Mouse (Mus musculus) heart, embryonic 10.5 days (tissue): ENCODE measurements around the gene Sox6. TPM values are rescaled to one million over a fixed set of nuclear protein-coding genes. Genes with fewer than 3 reads are reported as not detected.

ENCODE experiments used
- DNase-seq: peaks from one replicate; pipeline ENCODE4 v3.0.0-alpha.2; 2017; ENCODE audit warnings: low spot score
- H3K27ac ChIP-seq: fragments of 300-500 bp; sonication (generic); 2 replicates; pipeline ENCODE4 v1.5.1; 2016; ENCODE audit warnings: mild to moderate bottlenecking
- H3K27me3 ChIP-seq: fragments of 300-500 bp; sonication (generic); 2 replicates; pipeline ENCODE4 v1.6.1; 2016; ENCODE audit warnings: mild to moderate bottlenecking; ENCODE audit not compliant: poor library complexity, insufficient read depth, severe bottlenecking
- H3K36me3 ChIP-seq: fragments of 300-500 bp; sonication (generic); 2 replicates; pipeline ENCODE4 v1.6.1; 2016; ENCODE audit warnings: mild to moderate bottlenecking, moderate library complexity
- H3K4me1 ChIP-seq: fragments of 300-500 bp; sonication (generic); 2 replicates; pipeline ENCODE4 v1.6.1; 2016; ENCODE audit warnings: mild to moderate bottlenecking
- H3K4me3 ChIP-seq: fragments of 300-500 bp; sonication (generic); 2 replicates; pipeline ENCODE4 v1.5.1; 2016; ENCODE audit warnings: mild to moderate bottlenecking, moderate library complexity
- H3K9me3 ChIP-seq: fragments of 300-500 bp; sonication (generic); 2 replicates; pipeline ENCODE4 v1.6.1; 2016; ENCODE audit warnings: mild to moderate bottlenecking, moderate library complexity
- WGBS: fragments of 180-500 bp; shearing (Covaris S2); methylation state at CpG from one replicate; pipeline ENCODE4 v1.1.7; 2016; 5-methylcytosine and 5-hydroxymethylcytosine counted together
- polyA plus RNA-seq: library from polyadenylated mRNA; unstranded; fragments of >200 nt; fragmentation: Nextera tagmentation; extraction: Ambion mirVana; gene quantifications from 2 replicates; pipeline ENCODE4 v1.2.1, GENCODE M21; 2016

Sox6 gene
- polyA plus RNA-seq, 1 experiment from 2014 or later: 30.9 TPM

DNA sequence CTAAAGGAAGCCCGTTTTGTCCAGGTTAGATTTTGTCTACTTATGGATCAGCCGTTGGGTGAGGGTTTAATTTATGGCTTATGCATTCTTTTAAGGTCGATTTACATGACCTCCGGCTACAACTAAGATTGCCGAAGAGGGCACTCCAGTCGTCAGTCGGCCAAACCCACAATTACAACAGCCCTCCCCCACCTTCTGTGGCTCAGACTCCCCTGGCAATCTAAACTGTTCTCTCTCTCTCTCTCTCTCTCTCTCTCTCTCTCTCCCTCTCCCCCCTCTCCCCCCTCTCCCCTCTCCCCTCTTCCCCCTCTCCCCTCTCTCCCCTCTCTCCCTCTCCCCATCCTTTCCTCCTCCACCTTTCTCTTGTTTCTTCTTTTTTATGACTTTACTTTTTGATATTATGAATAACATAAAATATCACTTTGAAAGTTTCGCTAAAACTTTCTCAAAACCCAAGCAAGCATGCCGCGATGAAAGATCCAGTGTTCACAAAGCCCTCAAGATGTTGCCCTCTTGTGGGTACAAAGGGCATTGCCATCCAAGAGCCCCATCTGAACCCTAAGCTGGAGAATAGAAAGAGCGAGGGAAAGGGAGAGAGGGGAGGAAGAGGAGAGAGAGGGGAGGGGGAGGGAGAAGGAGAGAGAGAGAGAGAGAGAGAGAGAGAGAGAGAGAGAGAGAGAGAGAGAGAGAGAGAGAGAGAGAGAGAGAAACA lies 5.8 kb downstream of the Sox6 start:
- Histone ChIP-seq H3K4me3 (peak overlapping the region; percentile 65), H3K27me3 (peaks cover 36% of the 10 kb centered on the region), H3K36me3 (no peaks in the 10 kb centered on the region), H3K27ac (peak overlapping the region; percentile 92), H3K4me1 (peaks cover 27% of the 10 kb centered on the region), H3K9me3 (no peaks in the 10 kb centered on the region)
- peak; percentile 86 for DNase-seq
- 3% methylated on average over 11 of the region's 11 CpGs for WGBS

DNA sequence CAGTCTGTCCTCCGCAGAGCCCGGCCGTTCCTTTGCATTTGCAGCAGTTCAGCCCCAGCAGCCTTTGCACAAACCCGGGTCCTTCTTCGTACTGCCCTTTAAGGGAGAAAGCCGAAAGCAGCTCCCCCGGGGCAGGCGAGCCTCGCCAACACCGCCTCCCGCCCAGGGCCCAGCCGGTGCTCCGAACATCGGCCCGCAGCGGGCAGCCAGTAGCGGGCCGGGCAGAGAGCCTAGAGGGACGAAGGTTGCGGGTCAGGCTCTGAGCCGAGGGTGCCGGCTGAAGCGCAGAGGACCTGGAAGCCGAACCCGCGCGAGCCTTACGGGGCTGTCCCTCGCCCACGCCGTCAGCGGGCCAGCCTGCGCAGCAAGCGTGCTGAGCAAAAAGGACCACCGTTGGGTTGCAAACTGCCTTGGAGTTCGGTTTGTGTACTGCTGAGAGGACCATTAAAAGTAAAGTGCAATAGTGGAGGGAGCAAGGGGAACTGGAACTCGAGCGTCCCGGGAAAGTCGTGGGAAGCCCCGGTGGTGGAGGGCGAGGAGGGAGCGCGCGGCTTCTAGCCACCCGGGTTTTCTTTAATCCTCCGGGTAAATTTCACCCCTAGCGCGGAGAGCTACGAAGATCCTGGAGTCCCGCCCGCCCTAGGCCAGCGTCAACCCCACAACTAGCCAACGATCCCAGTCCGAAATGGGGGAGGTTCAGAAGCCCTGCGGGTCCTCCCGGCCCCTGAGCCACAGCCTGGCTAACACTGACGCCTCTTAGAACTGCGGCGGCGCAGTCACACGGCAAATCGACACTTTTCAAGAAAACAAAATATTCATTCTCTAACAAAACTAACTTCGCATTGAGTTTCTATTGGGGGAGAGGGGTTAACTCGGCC lies 6.6 kb downstream of the Sox6 start:
- WGBS: under 1% methylated on average over 65 of the region's 65 CpGs
- peaks cover 27% of the 10 kb centered on the region for H3K4me1 ChIP-seq

DNA sequence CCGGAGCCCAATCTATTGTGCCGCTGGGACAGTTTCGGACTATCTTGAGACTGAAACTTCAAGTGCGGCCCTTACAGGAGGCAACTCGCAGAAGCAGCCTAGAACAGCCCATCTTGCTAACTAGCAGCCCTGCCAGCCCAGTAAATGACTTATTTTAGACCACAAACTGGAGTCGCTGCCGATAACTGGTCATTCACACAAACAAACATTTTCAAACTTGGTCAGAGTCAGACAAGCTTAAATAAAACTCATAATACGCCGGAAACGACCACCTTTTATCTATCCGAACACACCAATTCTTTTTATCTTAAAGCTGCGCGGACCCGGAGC lies 7.2 kb downstream of the Sox6 start:
- DNase-seq: no peak
- Histone ChIP-seq H3K4me3 (peak overlapping the region; percentile 65), H3K27ac (peak overlapping the region; percentile 92), H3K36me3 (no peaks in the 10 kb centered on the region), H3K9me3 (no peaks in the 10 kb centered on the region), H3K27me3 (peaks cover 23% of the 10 kb centered on the region), H3K4me1 (peaks cover 27% of the 10 kb centered on the region)
- WGBS: 0% methylated on average over 14 of the region's 14 CpGs

More for the DNA sequence above, 6.6 kb downstream of the Sox6 start:
- Histone ChIP-seq H3K36me3 (no peaks in the 10 kb centered on the region), H3K9me3 (no peaks in the 10 kb centered on the region), H3K27ac (peak overlapping the region; percentile 92), H3K4me3 (peak overlapping the region; percentile 65), H3K27me3 (peaks cover 29% of the 10 kb centered on the region)
- DNase-seq: peak; percentile 90

DNA sequence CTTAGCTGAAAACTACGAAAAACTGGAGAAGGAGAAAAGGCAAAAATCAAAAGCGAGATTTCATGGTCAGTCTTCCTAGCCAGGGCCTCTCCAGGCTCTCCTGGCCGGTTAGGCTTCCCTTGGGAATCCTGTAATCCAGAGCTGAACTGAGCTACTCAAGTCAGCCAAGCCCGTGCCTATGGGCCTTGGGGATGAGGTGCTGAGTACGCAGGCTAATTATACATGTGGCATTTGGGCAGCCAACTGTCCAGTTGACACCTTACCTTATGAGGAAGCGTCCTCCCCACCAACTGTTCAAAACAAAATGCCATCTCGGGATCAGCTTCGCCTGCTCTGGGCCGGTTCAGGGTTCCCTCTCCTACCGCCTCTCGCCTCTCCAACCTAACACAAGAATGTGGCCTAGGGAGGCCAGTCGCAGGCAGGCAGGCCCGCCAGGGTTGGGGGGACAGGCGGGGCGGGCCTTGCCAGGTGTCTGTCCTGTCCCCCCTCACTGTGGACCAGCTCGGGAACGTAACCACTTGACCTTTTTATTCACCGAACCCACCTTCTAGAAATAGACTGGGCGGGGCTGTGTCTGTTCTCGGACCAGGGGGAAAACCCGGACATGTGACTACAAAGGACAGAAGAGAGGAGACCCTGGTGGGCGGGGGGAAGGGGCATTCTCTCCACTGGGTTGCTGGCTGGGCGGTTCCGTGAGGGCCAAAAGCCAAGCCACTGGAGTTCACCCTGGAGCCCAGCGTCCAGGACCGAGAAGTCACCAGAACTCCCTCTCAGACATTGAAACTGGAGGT lies 7.8 kb downstream of the Sox6 start:
- 6% methylated on average over 26 of the region's 26 CpGs for WGBS
- DNase-seq: peak; percentile 93
- Histone ChIP-seq H3K27me3 (peaks cover 17% of the 10 kb centered on the region), H3K4me1 (peaks cover 27% of the 10 kb centered on the region), H3K36me3 (no peaks in the 10 kb centered on the region), H3K9me3 (no peaks in the 10 kb centered on the region), H3K27ac (peak overlapping the region; percentile 92), H3K4me3 (peak overlapping the region; percentile 65)

DNA sequence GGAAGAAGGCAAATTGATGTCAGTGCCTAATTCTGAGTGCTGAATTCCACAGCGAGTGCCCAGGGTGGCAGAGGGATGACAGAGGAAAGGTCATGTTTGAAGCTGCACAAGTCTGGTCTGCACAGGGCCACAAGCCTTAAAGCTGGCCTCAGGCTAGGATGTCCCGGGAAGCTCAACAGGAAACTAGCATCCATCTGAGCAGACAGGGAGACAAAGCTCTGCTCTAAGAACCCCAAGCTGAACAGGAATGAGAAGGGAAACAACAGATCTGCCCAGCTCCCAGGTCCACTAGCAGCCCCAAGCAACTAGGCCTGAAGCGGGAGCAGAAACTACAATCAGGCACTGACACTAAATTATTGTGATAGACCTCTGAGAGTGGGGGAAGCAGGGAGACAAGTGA lies 8.6 kb downstream of the Sox6 start:
- H3K4me3 ChIP-seq: peak overlapping the region; percentile 65
- no peaks in the 10 kb centered on the region for H3K36me3 ChIP-seq
- WGBS: 30% methylated on average over 3 of the region's 3 CpGs
- peaks cover 27% of the 10 kb centered on the region for H3K4me1 ChIP-seq
- H3K27me3 ChIP-seq: peaks cover 9% of the 10 kb centered on the region
- no peak for DNase-seq
- peak overlapping the region; percentile 92 for H3K27ac ChIP-seq
- no peaks in the 10 kb centered on the region for H3K9me3 ChIP-seq

DNA sequence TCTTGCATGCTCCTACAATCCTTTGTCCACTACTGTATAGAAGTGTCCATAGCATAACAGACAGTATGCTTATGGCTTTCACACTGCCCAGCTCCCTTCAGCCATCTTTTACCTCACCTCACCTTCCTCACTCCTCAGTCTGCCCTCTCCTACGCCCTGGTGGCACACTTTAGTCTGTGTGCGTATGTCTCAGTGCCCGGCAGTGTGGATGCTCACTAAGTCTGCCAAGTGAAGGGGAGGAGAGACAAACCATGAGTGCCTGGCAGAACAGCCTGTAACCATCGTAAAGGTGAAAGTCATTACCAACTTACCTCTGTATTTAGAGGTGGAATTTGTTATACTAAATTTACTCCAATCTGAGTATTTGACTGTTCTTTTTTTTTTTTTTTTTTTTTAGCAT lies 35.9 kb downstream of the Sox6 start:
- no peak for DNase-seq
- no peaks in the 10 kb centered on the region for H3K27me3 ChIP-seq
- H3K36me3 ChIP-seq: no peaks in the 10 kb centered on the region
- H3K4me3 ChIP-seq: no peak overlapping the region
- no peaks in the 10 kb centered on the region; the same call in 1 of the 2 replicates for H3K4me1 ChIP-seq
- no peak overlapping the region for H3K27ac ChIP-seq
- 86% methylated on average over 4 of the region's 4 CpGs for WGBS
- no peaks in the 10 kb centered on the region for H3K9me3 ChIP-seq

DNA sequence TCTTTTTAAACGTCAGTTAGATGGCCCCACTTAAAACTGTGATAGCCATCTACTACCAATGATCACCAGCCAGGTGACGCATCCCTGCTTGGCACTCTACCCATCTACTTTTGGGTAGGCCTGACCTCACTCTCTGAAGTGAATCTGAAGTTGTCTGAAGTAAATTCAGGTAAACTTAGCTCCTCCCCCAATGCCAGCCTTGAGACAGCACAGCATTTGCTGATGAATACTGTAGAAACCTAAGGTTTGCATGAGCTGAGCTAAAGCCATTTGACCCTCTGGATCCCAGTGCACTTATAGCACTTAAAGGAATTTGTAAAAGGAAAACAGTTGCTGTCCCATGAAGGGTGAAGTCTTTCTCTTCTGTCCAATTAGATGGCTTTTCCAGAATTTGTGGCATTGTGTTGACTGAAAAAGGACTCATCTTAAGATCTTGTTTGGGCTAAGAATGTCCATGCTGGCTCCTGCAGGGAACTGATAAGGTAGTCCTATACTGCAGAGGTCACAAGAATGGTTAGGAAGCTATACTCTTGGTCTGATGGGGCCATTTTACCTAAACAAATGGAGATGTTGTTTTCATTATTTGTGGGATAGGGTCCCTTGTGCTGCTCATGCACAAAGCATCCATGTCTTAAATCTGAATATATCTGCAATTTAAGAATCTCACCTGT lies 50.4 kb downstream of the Sox6 start:
- Histone ChIP-seq H3K27me3 (no peaks in the 10 kb centered on the region), H3K36me3 (no peaks in the 10 kb centered on the region), H3K4me1 (0 out of 2 replicates have a peak, but pooled peaks cover 9% of the 10 kb centered on the region), H3K4me3 (no peak overlapping the region), H3K27ac (no peak overlapping the region), H3K9me3 (no peaks in the 10 kb centered on the region)
- WGBS: 82% methylated on average over 2 of the region's 2 CpGs
- DNase-seq: no peak

DNA sequence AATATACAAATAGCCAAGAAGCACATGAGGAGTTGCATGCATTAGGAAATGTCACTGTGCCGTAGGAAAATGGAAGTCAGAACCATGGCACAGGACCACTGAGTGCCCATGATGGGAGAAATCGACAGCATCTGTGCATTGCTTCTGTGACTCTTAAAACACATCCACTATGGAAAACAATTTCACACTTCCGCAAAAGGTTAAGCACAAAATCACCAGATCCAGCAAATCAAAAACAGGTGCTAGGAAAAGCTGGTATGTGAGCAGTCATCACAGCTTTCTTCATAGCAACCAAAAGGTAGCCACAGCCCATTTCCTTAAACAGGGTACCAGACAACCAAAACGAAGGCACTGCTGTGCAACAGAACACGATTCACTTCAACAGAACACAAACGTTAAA lies 52.9 kb downstream of the Sox6 start:
- H3K9me3 ChIP-seq: no peaks in the 10 kb centered on the region
- no peaks in the 10 kb centered on the region for H3K27me3 ChIP-seq
- no peaks in the 10 kb centered on the region for H3K36me3 ChIP-seq
- no peak overlapping the region for H3K27ac ChIP-seq
- H3K4me1 ChIP-seq: peaks cover 5% of the 10 kb centered on the region; the same call in 1 of the 2 replicates
- DNase-seq: no peak
- 78% methylated on average over 6 of the region's 6 CpGs for WGBS
- H3K4me3 ChIP-seq: no peak overlapping the region

DNA sequence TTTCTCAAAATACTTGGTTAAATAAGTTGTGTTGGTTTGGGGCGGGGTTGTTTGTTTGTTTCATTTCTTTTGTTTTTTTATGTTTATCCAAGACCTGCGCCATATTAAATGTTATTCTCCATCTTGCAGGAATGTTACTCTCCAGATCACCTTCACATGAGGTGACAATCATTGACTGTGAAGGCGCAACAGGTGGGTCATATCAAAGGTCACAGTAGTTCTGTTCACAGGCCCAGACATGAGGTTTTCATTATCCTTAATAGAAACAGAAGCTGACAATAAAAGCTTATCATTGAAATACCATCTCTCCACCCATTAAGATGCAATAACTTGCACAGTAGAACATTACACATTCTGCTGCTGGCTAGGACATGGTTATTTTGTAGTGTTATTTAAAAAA lies 54.5 kb downstream of the Sox6 start:
- Histone ChIP-seq H3K27ac (no peak overlapping the region), H3K4me1 (peaks cover 5% of the 10 kb centered on the region; the same call in 1 of the 2 replicates), H3K27me3 (no peaks in the 10 kb centered on the region), H3K4me3 (no peak overlapping the region), H3K36me3 (no peaks in the 10 kb centered on the region), H3K9me3 (no peaks in the 10 kb centered on the region)
- 81% methylated on average over 3 of the region's 3 CpGs for WGBS
- no peak for DNase-seq

DNA sequence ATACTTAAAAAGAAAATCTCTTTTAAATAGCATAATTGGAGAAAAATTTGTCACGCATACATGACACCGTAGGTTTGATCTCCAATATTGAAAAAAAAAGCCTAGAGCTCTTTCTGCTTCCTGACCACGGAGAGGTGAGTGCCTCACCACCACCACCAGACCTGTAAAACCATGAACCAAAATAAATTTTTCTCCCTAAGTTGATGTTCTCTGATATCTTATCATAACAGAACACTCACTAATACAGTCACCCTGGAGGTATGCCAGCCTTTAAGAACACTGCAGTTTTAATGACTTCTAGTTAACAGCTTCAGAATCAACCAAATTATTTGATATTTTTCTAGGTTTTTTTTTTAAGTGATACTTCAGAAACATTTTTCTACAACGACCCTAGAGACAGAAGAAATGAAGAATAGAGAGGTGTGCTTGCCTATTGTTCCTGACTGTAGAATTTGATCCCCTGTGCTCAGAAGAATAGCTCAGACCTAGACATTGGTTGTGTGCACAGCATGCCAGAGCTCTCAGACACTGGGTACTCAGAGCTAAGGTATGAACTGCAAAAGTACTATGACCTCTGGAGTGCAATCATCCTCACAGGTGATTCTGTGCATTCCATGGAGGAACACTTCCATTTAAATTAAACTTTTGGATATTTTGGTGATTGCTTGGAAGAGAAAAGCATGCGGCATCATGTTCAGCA lies 58.6 kb downstream of the Sox6 start:
- 81% methylated on average over 5 of the region's 5 CpGs for WGBS
- Histone ChIP-seq H3K27me3 (no peaks in the 10 kb centered on the region), H3K9me3 (no peaks in the 10 kb centered on the region), H3K4me1 (no peaks in the 10 kb centered on the region; the same call in 1 of the 2 replicates), H3K27ac (no peak overlapping the region), H3K36me3 (no peaks in the 10 kb centered on the region), H3K4me3 (no peak overlapping the region)
- DNase-seq: no peak

DNA sequence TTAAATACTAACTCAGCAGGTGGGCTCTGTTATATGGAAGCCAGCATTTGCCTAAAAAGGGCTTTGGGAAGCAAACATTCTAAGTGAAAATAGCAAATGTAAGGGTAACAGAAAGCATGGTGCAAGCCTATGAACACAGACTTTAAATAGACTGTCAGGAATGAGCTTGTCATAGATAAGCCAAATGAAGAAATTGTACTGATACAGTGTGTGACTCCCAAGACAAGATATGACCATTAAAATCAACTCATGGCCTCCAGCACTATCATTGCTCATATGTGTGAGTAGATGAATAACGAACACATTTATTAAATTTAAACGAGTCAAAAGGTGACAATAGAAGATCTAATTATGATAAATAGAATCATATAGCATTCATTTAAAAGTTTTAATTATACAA lies 64.1 kb downstream of the Sox6 start:
- H3K4me1 ChIP-seq: no peaks in the 10 kb centered on the region; the same call in 1 of the 2 replicates
- no peaks in the 10 kb centered on the region for H3K9me3 ChIP-seq
- H3K36me3 ChIP-seq: no peaks in the 10 kb centered on the region
- DNase-seq: no peak
- no peaks in the 10 kb centered on the region for H3K27me3 ChIP-seq
- no peak overlapping the region for H3K4me3 ChIP-seq
- no peak overlapping the region for H3K27ac ChIP-seq
- 75% methylated on average over 2 of the region's 2 CpGs for WGBS

DNA sequence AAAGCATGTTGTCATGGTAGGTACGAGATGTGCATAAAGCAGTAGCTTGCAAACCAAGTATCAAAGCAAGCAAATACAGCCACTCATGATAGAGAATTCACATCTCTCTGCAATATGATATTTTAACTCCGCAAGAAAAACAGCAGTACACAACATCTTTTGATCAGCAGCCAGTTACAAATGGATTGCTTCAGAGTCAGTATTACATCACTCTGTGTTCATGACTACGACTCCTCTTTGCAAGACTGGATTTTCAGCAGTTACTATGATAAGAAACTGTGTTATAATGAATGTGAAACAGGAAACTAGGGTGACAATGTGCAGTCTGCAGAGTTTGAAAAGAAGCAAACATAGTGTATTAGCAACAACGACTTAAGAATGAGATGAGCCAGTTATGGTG lies 71.4 kb downstream of the Sox6 start:
- Histone ChIP-seq H3K36me3 (no peaks in the 10 kb centered on the region), H3K4me1 (no peaks in the 10 kb centered on the region), H3K9me3 (no peaks in the 10 kb centered on the region), H3K27me3 (no peaks in the 10 kb centered on the region), H3K27ac (no peak overlapping the region), H3K4me3 (no peak overlapping the region)
- no peak for DNase-seq
- 78% methylated on average over 4 of the region's 4 CpGs for WGBS
